Mouse (Mus musculus) left cerebral cortex, adult 9 months (tissue): ENCODE measurements around the gene Smim1.

Experiments used
- DNase-seq, 2 experiments: peaks; one replicate each; pipeline ENCODE4 v3.0.0; 2022; ENCODE audit warnings: low spot score in 2 of 2

Gene Smim1

GRCm38 (mm10) chr4:154025641-154026440 is at the start of gene Smim1:
Gene Smim1, minus strand, starts transcription at chr4:154026230.
- peak in 1 of 2 experiments; percentile 70 for DNase-seq

GRCm38 (mm10) chr4:154071941-154072340 is 45.9 kb upstream of the Smim1 start:
- no peak for DNase-seq

GRCm38 (mm10) chr4:154071521-154071920 is 45.5 kb upstream of the Smim1 start:
- DNase-seq: no peak

- DNase-seq: no peak
Observed at GRCm38 (mm10) chr4:154070896-154071295, 44.9 kb upstream of the Smim1 start.

GRCm38 (mm10) chr4:154064827-154065773 is 39.1 kb upstream of the Smim1 start:
- peak in 1 of 2 experiments; percentile 37 for DNase-seq

- DNase-seq: no peak
Observed at GRCm38 (mm10) chr4:154057696-154058095, 31.7 kb upstream of the Smim1 start.

- DNase-seq: no peak
Observed at GRCm38 (mm10) chr4:154056661-154057060, 30.6 kb upstream of the Smim1 start.

- no peak for DNase-seq
Observed at GRCm38 (mm10) chr4:154056046-154056445, 30.0 kb upstream of the Smim1 start.

GRCm38 (mm10) chr4:154055482-154055881 is 29.5 kb upstream of the Smim1 start:
- DNase-seq: no peak

GRCm38 (mm10) chr4:154053065-154053464 is 27.0 kb upstream of the Smim1 start:
- no peak for DNase-seq

GRCm38 (mm10) chr4:154051401-154051800 is 25.4 kb upstream of the Smim1 start:
- DNase-seq: peak in 1 of 2 experiments; percentile 39

GRCm38 (mm10) chr4:154045837-154046236 is 19.8 kb upstream of the Smim1 start:
- DNase-seq: no peak

- DNase-seq: no peak
Observed at GRCm38 (mm10) chr4:154042577-154042976, 16.5 kb upstream of the Smim1 start, which contains the start of gene Ccdc27. Gene Ccdc27, minus strand, starts transcription at chr4:154042677.

GRCm38 (mm10) chr4:154037123-154037522 is 11.1 kb upstream of the Smim1 start:
- DNase-seq: no peak

GRCm38 (mm10) chr4:154028646-154029045 is 2.6 kb upstream of the Smim1 start:
- no peak for DNase-seq

- no peak for DNase-seq
Observed at GRCm38 (mm10) chr4:154028066-154028465, 2.0 kb upstream of the Smim1 start.

- DNase-seq: no peak
Observed at GRCm38 (mm10) chr4:154026441-154026761, 371 bp upstream of the Smim1 start.

- DNase-seq: peak in 1 of 2 experiments; percentile 61
Observed at GRCm38 (mm10) chr4:154024729-154025521, 1.1 kb downstream of the Smim1 start.

- peak in 1 of 2 experiments; percentile 52 for DNase-seq
Observed at GRCm38 (mm10) chr4:154023754-154024601, 2.1 kb downstream of the Smim1 start.

GRCm38 (mm10) chr4:154022844-154023243 is 3.2 kb downstream of the Smim1 start:
- DNase-seq: no peak

GRCm38 (mm10) chr4:154022407-154022806 is 3.6 kb downstream of the Smim1 start:
- DNase-seq: no peak
